Mouse (Mus musculus) erythroblast, embryonic 14.5 days (primary cell): ENCODE results near the gene Rcvrn.

ENCODE experiments used
- GATA1 ChIP-seq: IDR thresholded peaks from 2 replicates; pipeline ENCODE4 v1.6.1; 2012; ENCODE audit warnings: low read length, inconsistent platforms, mixed read lengths
- TAL1 ChIP-seq: IDR thresholded peaks from 3 replicates; pipeline ENCODE4 v1.6.1; 2012; ENCODE audit warnings: low read length, inconsistent platforms, mixed read lengths

DNA sequence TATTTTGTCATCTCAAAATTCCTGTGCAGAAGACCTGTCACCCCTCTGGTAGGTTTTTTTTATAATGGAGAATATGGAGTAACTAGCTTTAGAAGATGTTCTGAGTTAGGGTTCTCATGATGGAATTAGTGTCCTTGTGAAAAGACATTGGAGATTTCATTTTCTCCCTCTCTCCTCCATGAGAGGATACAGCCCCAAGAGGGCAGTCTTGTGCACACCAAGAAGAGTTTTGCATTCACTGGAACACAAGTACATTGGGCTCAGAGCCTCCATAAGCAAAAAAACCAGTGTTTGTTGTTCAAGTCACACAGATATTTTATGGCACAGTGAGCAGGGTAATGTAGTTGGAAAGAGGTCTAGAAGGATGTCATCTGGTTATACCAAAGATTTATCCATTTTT lies 46.4 kb downstream of the Rcvrn start:
- TF ChIP-seq TAL1 (no peak), GATA1 (no peak)
